Mouse (Mus musculus): Measurements from ENCODE around the gene Hemk1.

DNA sequence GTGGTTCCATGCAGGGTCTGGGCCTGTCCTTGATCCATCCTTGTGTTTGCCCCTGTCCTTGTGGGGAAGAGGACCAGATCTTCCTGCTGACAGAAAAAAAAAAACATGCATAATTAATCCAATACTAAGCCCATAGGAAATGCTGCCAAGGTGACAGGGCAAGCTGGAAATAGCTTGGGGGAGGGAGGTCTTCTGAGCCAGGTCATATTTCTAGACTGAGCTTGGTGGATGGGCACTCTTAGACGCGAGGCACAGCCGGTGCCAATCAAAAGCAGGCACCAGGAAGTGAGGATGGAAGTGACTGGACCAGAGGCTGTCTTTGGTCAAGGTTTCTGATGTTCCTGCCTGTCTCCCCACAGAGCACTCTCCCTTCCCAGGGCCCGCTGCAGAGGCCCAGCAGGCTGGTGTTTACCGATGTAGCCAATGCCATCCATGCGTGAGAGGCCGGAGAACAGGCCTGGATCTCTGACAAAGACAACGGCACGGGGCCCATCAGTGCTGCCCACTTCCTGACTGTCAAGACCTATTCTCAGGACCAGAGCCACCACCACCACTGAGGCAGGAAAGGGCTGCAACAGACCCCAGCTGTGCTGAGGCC is 9.5 kb upstream of the Hemk1 start:
- TF ChIP-seq MEF2A (IDR thresholded peaks at IDR 0.05; ENCODE audit: borderline replicate concordance, low read depth, low read length) (no peak), CTCF (conservative IDR thresholded peaks at IDR 0.05 in 1 of 2, IDR thresholded peaks at IDR 0.05 in 1 of 2; ENCODE audit: low read depth in 2 of 2, low read length in 2 of 2) (no peak), POLR2A (IDR thresholded peaks at IDR 0.05; ENCODE audit: low read depth, low read length) (no peak), NELFE (IDR thresholded peaks at IDR 0.05; ENCODE audit: low read depth, low read length) (no peak)
